Mouse (Mus musculus) testis, postnatal 14 days (tissue): Measurements from ENCODE around the gene Olfr620.

ENCODE experiments used
- DNase-seq: peaks from one replicate; pipeline ENCODE4 v3.0.0; 2021; ENCODE audit warnings: low spot score

Gene Olfr620

GRCm38 (mm10) chr7:103612434-103612833 is at the start of gene Olfr620:
Gene Olfr620, minus strand, starts transcription at chr7:103612534.
- DNase-seq: no peak

- DNase-seq: no peak
Measured at GRCm38 (mm10) chr7:103644070-103644469, 31.7 kb upstream of the Olfr620 start.

GRCm38 (mm10) chr7:103642602-103643001 is 30.3 kb upstream of the Olfr620 start, which contains the start of gene Olfr622:
Gene Olfr622, minus strand, starts transcription at chr7:103642702.
- DNase-seq: no peak

GRCm38 (mm10) chr7:103636795-103637194 is 24.5 kb upstream of the Olfr620 start:
- DNase-seq: no peak

GRCm38 (mm10) chr7:103607425-103607824 is 4.9 kb downstream of the Olfr620 start:
- no peak for DNase-seq

- no peak for DNase-seq
Measured at GRCm38 (mm10) chr7:103600275-103600674, 12.1 kb downstream of the Olfr620 start, which contains the start of gene Olfr619. Gene Olfr619, plus strand, starts transcription at chr7:103600575.

- no peak for DNase-seq
Measured at GRCm38 (mm10) chr7:103589803-103590202, 22.5 kb downstream of the Olfr620 start, which contains the start of gene Olfr618. Gene Olfr618, plus strand, starts transcription at chr7:103590103.

- no peak for DNase-seq
Measured at GRCm38 (mm10) chr7:103572761-103573160, 39.6 kb downstream of the Olfr620 start, which contains the start of gene Olfr617. Gene Olfr617, plus strand, starts transcription at chr7:103573061.

GRCm38 (mm10) chr7:103569043-103569442 is 43.3 kb downstream of the Olfr620 start, which contains the start of gene Olfr616:
Gene Olfr616, minus strand, starts transcription at chr7:103569143.
- no peak for DNase-seq

- DNase-seq: no peak
Measured at GRCm38 (mm10) chr7:103555779-103556178, 56.6 kb downstream of the Olfr620 start, which contains the start of gene Olfr615. Gene Olfr615, plus strand, starts transcription at chr7:103556079.
